Mouse (Mus musculus): Measurements from ENCODE around the gene Olfr569. TPM values are rescaled to one million over a fixed set of nuclear protein-coding genes. Genes with fewer than 3 reads are reported as not detected.

Gene Olfr569
- polyA plus RNA-seq, 1 experiment = not detected

Other genes starting within 250 kb of the Olfr569 start
- gene Olfr555, start 232.1 kb downstream of the Olfr569 start, polyA plus RNA-seq (2012; fragmentation: generic; extraction: Trizol) = not detected
- not detected for gene Olfr556, start 226.0 kb downstream of the Olfr569 start, polyA plus RNA-seq (2012; fragmentation: generic; extraction: Trizol)
- 3.2 TPM for gene Trim68, start 203.6 kb downstream of the Olfr569 start, polyA plus RNA-seq (2012; fragmentation: generic; extraction: Trizol)
- not detected for gene Olfr557, start 195.0 kb downstream of the Olfr569 start, polyA plus RNA-seq (2012; fragmentation: generic; extraction: Trizol)
- not detected for gene Olfr558, start 188.7 kb downstream of the Olfr569 start, polyA plus RNA-seq (2012; fragmentation: generic; extraction: Trizol)
- not detected for gene Olfr33, start 171.8 kb downstream of the Olfr569 start, polyA plus RNA-seq (2012; fragmentation: generic; extraction: Trizol)
- gene Olfr559, start 163.4 kb downstream of the Olfr569 start, polyA plus RNA-seq (2012; fragmentation: generic; extraction: Trizol) = not detected
- not detected for gene Olfr560, start 131.5 kb downstream of the Olfr569 start, polyA plus RNA-seq (2012; fragmentation: generic; extraction: Trizol)
- gene Olfr78, start 131.4 kb downstream of the Olfr569 start, polyA plus RNA-seq (2012; fragmentation: generic; extraction: Trizol) = not detected
- not detected for gene Olfr561, start 119.7 kb downstream of the Olfr569 start, polyA plus RNA-seq (2012; fragmentation: generic; extraction: Trizol)
- gene Olfr564, start 87.4 kb downstream of the Olfr569 start, polyA plus RNA-seq (2012; fragmentation: generic; extraction: Trizol) = not detected
- gene Olfr566, start 32.1 kb downstream of the Olfr569 start, polyA plus RNA-seq (2012; fragmentation: generic; extraction: Trizol) = not detected
- not detected for gene Olfr568, start 13.8 kb downstream of the Olfr569 start, polyA plus RNA-seq (2012; fragmentation: generic; extraction: Trizol)
- gene Olfr570, start 3.7 kb upstream of the Olfr569 start, polyA plus RNA-seq (2012; fragmentation: generic; extraction: Trizol) = not detected
- gene Olfr571, start 26.7 kb upstream of the Olfr569 start, polyA plus RNA-seq (2012; fragmentation: generic; extraction: Trizol) = not detected
- gene Olfr572, start 33.5 kb upstream of the Olfr569 start, polyA plus RNA-seq (2012; fragmentation: generic; extraction: Trizol) = not detected
- gene Olfr573-ps1, start 51.7 kb upstream of the Olfr569 start, polyA plus RNA-seq (2012; fragmentation: generic; extraction: Trizol) = not detected
- not detected for gene Olfr574, start 57.6 kb upstream of the Olfr569 start, polyA plus RNA-seq (2012; fragmentation: generic; extraction: Trizol)
- gene Olfr575, start 67.9 kb upstream of the Olfr569 start, polyA plus RNA-seq (2012; fragmentation: generic; extraction: Trizol) = not detected
- not detected for gene Olfr576, start 71.8 kb upstream of the Olfr569 start, polyA plus RNA-seq (2012; fragmentation: generic; extraction: Trizol)
- not detected for gene Olfr577, start 85.1 kb upstream of the Olfr569 start, polyA plus RNA-seq (2012; fragmentation: generic; extraction: Trizol)
- gene Olfr578, start 98.4 kb upstream of the Olfr569 start, polyA plus RNA-seq (2012; fragmentation: generic; extraction: Trizol) = not detected
- gene Olfr582, start 147.1 kb upstream of the Olfr569 start, polyA plus RNA-seq (2012; fragmentation: generic; extraction: Trizol) = not detected
- gene Olfr583, start 160.4 kb upstream of the Olfr569 start, polyA plus RNA-seq (2012; fragmentation: generic; extraction: Trizol) = not detected
- not detected for gene Olfr584, start 191.0 kb upstream of the Olfr569 start, polyA plus RNA-seq (2012; fragmentation: generic; extraction: Trizol)
- not detected for gene Olfr585, start 206.8 kb upstream of the Olfr569 start, polyA plus RNA-seq (2012; fragmentation: generic; extraction: Trizol)
- not detected for gene Olfr586, start 234.8 kb upstream of the Olfr569 start, polyA plus RNA-seq (2012; fragmentation: generic; extraction: Trizol)
- not detected for gene Olfr588-ps1, start 250.0 kb upstream of the Olfr569 start, polyA plus RNA-seq (2012; fragmentation: generic; extraction: Trizol)

All from myocyte (in vitro differentiated cells).